Mouse (Mus musculus): ENCODE results near the gene Mapk14. TPM values are rescaled to one million over a fixed set of nuclear protein-coding genes. Genes with fewer than 3 reads are reported as not detected.
"Not testable (repeated sequence)": the region's sequence is repeated elsewhere in the genome, so short reads cannot be mapped to it uniquely, and the experiment has no call there.

Gene Mapk14
- total RNA-seq, 2 experiments from 2014 or later = 20.5 to 31.5 TPM

- no peak for ATAC-seq (replicated peaks; ENCODE audit: low FRiP score, poor library complexity, severe bottlenecking)
These were observed 44.4 kb downstream of the Mapk14 start for GRCm38 (mm10) chr17:28735317-28736105.

DNA sequence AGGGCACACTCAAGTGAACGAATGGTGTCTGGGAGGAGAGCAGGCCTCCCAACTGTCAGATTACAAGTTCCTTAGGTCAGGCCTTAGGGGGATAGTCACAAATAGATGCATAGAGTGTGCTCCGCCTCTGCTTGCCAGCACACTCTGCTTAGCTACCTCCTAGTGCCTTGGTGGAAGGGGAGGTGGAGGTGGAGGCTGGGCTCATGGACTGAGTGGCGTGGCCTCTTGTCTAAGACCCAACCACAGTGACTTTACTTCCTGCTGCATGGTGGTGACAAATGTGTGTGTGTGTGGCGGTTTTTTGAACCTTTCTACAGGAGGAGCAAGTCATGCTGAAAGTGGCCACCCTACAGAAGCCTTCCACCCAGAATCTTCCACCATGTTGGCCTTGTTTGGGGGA, 45.4 kb downstream of the Mapk14 start:
- no peak for ATAC-seq (replicated peaks; ENCODE audit: low FRiP score, poor library complexity, severe bottlenecking)

- no peak for ATAC-seq (replicated peaks; ENCODE audit: low FRiP score, poor library complexity, severe bottlenecking)
These were observed 46.8 kb downstream of the Mapk14 start for GRCm38 (mm10) chr17:28737973-28738372.

DNA sequence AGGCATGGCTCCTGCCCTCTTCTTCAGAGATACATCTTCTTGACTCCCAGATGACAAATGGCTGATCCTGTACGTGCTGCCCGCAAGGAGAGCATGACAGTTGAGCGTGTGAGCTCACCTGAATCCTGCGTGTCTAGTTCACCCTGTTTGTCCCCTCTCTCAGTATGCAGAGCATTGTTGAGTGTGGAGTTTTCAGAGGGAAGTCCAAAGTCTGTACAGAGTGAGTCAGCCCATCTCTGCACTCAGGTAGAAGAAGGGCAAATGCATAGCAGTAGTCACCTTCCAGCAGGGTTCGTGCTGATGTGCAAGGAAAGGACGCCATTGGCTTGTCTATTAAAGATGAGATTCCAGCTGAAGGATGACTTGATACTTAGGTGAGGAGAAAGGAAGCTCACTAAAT, 48.1 kb downstream of the Mapk14 start:
- 0 out of 2 replicates have a peak, but pooled peaks have one; percentile 36 for ATAC-seq (replicated peaks; ENCODE audit: low FRiP score, poor library complexity, severe bottlenecking)

GRCm38 (mm10) chr17:28743145-28743866, 52.2 kb downstream of the Mapk14 start:
- no peak for ATAC-seq (replicated peaks; ENCODE audit: low FRiP score, poor library complexity, severe bottlenecking)

- 0 out of 2 replicates have a peak, but pooled peaks have one; percentile 37 for ATAC-seq (replicated peaks; ENCODE audit: low FRiP score, poor library complexity, severe bottlenecking)
These were observed 52.8 kb downstream of the Mapk14 start for GRCm38 (mm10) chr17:28743916-28744315.

GRCm38 (mm10) chr17:28745773-28746172, 54.6 kb downstream of the Mapk14 start:
- no peak for ATAC-seq (replicated peaks; ENCODE audit: low FRiP score, poor library complexity, severe bottlenecking)

- ATAC-seq (replicated peaks; ENCODE audit: low FRiP score, poor library complexity, severe bottlenecking) = no peak
These were observed 56.9 kb downstream of the Mapk14 start for GRCm38 (mm10) chr17:28748001-28748400.

GRCm38 (mm10) chr17:28750580-28750979, 59.5 kb downstream of the Mapk14 start:
- ATAC-seq (replicated peaks; ENCODE audit: low FRiP score, poor library complexity, severe bottlenecking) = no peak

DNA sequence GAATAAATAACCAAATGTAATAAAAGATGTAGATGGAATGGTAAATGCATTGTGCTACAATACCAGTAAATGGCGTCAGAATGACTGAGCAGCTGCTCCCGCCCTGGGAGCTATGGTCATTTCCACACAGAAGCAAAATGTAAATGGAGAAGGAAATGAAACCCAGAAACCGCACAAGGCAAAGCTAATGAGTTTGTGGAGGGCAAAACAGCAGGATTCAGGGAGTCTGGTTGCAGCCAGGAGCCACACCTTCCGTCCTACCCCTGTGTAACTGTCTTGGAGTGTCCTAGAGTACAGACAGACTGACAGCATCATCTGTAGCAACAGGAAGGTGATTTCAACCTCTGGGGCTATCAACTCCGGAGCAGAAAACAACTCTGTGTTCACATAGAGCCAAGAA, 65.3 kb downstream of the Mapk14 start:
- no peak for ATAC-seq (replicated peaks; ENCODE audit: low FRiP score, poor library complexity, severe bottlenecking)

GRCm38 (mm10) chr17:28757470-28757869, 66.3 kb downstream of the Mapk14 start:
- ATAC-seq (replicated peaks; ENCODE audit: low FRiP score, poor library complexity, severe bottlenecking) = no peak

- ATAC-seq (replicated peaks; ENCODE audit: low FRiP score, poor library complexity, severe bottlenecking) = no peak
These were observed 69.7 kb downstream of the Mapk14 start for GRCm38 (mm10) chr17:28760736-28761312.

DNA sequence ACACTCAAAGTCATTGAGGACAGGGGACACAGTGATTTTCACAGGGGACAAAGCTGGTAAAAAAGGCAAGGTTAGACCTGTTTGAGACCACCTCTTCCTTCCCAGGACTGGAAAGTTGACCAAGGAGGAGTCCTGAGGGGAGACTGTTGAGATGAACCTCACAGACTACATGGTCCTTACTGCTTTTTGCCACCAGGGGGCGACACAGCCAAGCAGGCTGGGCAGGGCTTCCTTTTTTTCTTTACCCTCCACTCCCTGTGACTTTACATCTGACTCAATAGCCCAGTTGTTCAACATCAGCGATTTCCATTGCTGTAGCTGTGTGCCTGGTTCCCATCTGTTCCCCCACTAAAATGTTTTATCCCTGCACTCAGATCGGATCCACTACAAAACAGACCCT, 70.7 kb downstream of the Mapk14 start:
- ATAC-seq (replicated peaks; ENCODE audit: low FRiP score, poor library complexity, severe bottlenecking) = peak; percentile 88

DNA sequence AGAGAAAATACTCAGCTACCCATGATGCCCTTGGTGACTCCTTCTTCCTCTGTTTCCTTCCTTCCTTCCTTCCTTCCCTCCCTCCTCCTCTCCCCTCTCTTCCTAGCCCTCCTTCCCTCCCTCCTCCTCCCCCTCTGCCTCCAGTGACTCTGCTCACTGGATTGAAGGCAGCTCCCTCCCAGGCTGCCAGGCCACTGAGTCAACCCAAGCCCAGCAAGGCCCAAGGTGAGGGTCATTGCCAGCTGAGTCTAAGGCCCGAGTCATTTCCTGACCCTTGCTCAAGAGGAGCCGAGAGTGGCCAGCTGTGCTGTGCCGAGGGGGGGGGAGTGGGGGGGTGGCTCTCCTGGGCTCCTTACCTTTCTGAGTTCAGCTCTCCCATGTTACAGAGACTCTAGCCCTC, 75.1 kb downstream of the Mapk14 start:
- no peak for ATAC-seq (replicated peaks; ENCODE audit: low FRiP score, poor library complexity, severe bottlenecking)

GRCm38 (mm10) chr17:28766781-28767515, 75.8 kb downstream of the Mapk14 start:
- no peak for ATAC-seq (replicated peaks; ENCODE audit: low FRiP score, poor library complexity, severe bottlenecking)

DNA sequence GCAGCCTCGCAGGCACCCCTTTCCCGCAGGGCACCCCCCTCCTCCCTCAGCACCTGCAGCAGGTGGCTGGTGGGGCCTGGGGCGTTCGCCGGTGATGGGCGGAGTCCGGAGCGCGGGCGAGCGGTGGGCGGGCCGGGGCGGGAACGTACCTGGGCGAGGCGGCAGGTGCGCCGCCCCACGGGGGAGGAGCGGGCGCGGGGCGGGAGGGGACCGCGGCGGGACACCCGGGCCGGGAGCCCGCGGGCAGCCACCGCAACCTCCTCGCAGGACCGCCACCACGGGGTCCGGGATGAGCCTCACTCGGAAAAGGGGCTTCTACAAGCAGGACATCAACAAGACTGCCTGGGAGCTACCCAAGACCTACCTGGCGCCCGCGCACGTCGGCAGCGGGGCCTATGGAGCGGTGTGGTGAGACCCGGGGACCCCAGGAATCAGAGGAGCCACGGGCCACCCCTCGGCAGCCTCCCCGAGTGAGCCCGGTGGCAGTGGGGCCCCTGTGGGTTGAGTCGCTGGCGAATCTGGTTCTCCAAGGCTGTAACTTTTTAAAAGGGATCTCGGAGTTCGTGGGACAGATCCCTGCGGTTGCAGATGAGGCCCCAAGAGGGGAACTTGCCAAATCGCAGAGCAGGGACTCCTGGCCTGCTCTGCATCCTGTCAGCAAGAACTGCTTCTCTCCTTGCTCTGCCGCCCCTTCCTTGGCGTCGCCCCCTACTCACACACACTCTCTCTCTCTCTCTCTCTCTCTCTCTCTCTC, 78.2 kb downstream of the Mapk14 start, which contains the start of gene Mapk13:
TSS of gene Mapk13 (plus strand) at position 177 of the 754 bp plus-strand sequence.
- ATAC-seq (replicated peaks; ENCODE audit: low FRiP score, poor library complexity, severe bottlenecking) = no peak

DNA sequence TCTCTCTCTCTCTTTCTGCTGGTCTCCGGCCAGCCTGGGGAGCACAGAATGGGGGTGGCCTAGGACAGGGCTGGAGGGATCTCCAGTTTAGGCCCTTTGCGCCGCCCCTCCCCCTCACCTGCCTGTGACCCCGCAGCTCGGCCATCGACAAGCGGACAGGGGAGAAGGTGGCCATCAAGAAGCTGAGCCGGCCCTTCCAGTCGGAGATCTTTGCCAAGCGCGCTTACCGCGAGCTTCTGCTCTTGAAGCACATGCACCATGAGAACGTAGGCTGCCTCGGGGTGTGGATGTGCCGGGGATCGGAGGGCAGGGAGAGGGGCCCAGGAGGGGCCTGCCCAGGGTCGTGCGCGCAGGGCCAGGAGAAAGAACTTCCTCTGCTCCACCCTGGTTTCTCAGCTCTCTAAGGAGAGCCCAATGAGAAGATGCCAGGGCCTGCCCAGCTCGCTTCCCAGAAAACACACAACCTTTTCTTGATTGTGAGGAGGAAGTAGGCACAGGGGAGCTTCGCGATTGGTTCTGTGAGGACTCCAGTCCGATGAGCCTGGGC, 78.8 kb downstream of the Mapk14 start:
- no peak for ATAC-seq (replicated peaks; ENCODE audit: low FRiP score, poor library complexity, severe bottlenecking)

GRCm38 (mm10) chr17:28771289-28771688, 80.2 kb downstream of the Mapk14 start:
- no peak for ATAC-seq (replicated peaks; ENCODE audit: low FRiP score, poor library complexity, severe bottlenecking)

- ATAC-seq (replicated peaks; ENCODE audit: low FRiP score, poor library complexity, severe bottlenecking) = not testable (repeated sequence)
These were observed 83.2 kb downstream of the Mapk14 start for GRCm38 (mm10) chr17:28774303-28774702.
